Mouse (Mus musculus) heart, adult 8-10 months (tissue): ENCODE measurements around the gene Opcml. TPM values are rescaled to one million over a fixed set of nuclear protein-coding genes. Genes with fewer than 3 reads are reported as not detected.

ENCODE experiments used
- DNase-seq: peaks from one replicate; pipeline ENCODE4 v3.0.0; 2022; ENCODE audit warnings: low spot score
- total RNA-seq, 4 experiments: library from RNA; stranded (reverse); gene quantifications; 2 replicates each; pipeline ENCODE4 v1.2.4; 2022

Opcml gene
- total RNA-seq, 4 experiments from 2014 or later: 0.87 to 1.2 (median 1.1) TPM

DNA sequence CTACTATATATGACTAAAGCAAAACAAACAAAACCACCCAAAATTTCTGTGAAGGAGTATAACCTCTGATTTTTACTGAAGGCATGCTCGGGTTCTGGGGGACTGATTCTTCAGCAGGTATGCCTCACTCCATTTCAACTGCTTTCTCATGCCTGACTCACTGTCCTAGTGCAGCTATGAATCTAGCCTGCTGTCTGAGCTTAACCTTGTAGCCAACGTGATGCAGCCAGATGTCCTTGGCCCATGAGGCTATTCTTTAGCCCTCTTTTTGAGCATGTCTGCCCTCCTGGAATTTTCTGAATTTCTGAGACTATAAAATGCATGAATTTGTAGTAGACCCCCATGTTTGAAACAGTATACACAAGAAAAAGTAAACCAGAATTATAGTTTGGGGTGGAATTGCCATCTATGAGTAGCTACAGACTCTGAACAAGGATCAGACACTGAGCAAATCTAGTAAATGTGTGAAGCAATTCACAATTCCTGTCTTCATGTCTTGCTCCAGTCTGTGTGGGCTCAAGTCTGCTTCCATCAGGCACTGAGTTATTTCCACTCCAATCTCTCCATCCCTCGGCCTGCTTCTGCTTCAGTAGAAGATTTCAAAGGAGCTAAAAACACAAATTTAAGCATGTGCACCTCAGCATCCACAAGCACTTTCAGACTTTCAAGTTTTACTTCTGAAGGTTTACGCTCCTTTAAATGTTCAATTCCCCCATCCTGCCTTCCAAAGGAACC lies 528.6 kb downstream of the Opcml start:
- DNase-seq: no peak

DNA sequence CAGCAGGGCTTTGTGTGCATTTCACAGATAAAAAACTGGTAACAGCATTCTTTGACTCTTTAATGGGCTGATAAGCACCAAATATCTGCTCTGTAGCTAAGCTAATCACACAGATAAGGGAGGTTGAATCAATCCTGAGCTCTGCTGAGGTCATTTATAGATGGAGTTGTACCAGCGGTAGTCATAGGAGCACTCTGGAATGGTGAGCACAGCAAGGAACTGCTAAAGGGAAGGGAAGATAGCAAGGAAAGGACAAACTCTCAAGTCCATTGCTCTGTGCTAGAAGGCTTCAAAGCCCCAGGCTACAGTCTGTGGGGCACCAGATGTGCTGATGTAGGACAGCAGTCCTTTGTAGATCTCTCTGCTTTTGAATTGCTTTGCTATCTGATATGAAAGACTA lies 529.2 kb downstream of the Opcml start:
- DNase-seq: no peak

GRCm38 (mm10) chr9:28327985-28328384 lies 537.4 kb downstream of the Opcml start:
- no peak for DNase-seq

GRCm38 (mm10) chr9:28328434-28328833 lies 537.9 kb downstream of the Opcml start:
- no peak for DNase-seq

DNA sequence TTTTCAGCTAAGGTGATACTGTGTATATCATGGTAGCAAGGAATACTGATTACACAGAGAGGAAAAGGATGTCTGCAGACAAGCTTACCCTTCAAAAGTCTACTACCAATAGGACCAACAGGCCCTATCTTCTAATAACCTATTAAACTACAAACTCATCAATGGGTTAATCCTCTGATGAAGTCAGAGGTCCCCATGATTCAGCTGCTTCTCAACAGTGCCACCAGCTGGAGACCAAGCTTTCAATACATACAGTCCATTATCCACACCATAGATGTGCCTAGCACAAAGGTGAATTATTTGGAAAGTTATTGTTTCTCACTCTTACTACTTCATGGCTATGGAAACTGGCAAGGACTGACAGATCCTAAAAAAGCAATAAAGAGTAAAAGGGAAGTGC lies 538.9 kb downstream of the Opcml start:
- DNase-seq: no peak

- no peak for DNase-seq
These were observed 546.1 kb downstream of the Opcml start for GRCm38 (mm10) chr9:28336511-28337208.

GRCm38 (mm10) chr9:28337837-28338236 lies 547.3 kb downstream of the Opcml start:
- no peak for DNase-seq

DNA sequence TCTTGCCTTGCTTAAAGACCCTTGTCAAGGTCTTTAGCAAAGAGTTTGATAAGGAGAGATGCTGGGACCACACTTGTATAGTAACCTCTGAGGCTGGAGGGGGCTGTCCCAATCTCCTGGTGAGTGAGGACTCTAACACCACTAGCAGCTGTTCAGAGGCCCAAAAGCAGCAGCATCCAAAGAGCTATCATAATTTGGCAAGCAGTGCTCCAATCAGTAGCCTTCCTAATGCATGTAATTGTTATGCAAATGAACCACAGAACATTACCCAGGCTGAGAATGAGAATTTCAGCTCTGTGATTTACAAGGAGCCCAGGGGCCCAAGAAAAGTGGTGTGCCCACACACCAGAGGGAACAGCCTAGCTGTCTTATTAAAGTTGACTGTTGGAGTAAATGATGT lies 564.4 kb downstream of the Opcml start:
- no peak for DNase-seq

DNA sequence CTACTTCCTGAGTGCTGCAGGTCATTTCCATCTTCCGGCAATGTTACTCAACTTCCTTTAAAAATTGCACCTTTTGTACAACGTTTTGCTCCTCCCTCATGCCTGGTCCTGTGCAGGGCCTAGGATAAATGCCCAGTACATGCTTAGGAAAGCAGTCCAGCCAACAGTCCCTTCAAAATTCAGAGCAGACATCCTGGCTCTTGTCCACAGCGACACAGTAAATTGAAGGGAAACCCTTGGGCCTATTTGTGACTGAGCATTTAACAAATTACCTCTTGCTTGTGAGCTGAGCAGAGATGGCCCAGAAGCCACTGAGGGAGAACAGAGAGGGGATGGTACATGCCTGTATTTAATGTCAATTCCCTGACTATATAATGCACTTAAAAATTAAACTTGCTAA lies 567.4 kb downstream of the Opcml start:
- no peak for DNase-seq

- no peak for DNase-seq
These were observed 570.1 kb downstream of the Opcml start for GRCm38 (mm10) chr9:28360691-28361090.

DNA sequence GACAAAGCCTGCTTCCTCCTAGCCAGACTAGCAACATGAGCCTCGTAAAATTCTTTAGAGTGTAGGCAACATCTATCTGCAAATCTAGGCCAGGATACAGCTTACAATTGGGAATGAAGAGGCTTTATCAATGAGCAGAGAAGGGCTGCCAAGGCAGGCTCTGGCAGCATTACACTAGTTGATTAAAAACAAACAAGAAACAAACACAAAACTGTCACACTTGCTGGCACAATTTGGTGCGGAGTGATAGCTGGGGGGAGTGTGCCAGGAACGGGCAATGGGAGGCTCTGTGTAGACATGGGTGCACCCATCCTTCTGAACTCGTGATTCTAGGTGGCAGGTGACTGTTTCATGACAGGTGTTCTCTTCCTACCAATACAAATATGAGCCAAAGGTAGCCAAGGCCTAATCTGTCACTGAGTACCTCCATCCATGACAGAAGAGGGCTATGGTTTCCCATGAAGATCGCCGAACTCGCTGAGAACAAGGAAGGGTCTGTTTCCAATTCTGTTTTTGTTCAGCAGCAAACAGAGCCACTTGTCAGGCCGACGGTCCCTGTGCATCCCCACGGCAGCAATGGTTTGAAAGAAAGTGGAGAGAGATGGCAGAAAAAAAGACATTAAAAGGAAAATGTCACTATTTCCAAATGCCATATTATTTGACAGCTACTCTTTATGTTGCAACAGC lies 574.0 kb downstream of the Opcml start:
- no peak for DNase-seq

- DNase-seq: no peak
These were observed 574.5 kb downstream of the Opcml start for GRCm38 (mm10) chr9:28365160-28365473.

GRCm38 (mm10) chr9:28386527-28387175 lies 596.1 kb downstream of the Opcml start:
- DNase-seq: no peak

DNA sequence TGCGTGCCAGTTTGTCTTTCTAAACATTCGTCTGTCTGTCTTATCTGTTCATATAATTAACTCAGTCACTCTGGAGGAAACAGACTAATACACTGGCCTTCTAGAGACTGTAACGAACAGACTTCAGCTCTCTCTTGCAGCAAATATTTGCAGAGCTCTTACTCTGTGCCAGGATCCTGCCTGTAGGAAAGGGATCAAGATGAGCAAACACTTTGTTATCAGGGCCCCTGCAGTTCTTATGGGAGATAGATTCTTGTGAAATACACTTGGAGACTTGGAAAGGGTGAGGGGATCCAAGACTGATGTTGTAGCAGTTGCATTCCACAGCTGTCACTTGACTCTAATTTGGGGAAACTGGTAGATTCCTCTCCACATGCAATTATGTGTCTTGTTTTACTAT lies 604.6 kb downstream of the Opcml start:
- no peak for DNase-seq

GRCm38 (mm10) chr9:28395638-28396037 lies 605.1 kb downstream of the Opcml start:
- DNase-seq: no peak

DNA sequence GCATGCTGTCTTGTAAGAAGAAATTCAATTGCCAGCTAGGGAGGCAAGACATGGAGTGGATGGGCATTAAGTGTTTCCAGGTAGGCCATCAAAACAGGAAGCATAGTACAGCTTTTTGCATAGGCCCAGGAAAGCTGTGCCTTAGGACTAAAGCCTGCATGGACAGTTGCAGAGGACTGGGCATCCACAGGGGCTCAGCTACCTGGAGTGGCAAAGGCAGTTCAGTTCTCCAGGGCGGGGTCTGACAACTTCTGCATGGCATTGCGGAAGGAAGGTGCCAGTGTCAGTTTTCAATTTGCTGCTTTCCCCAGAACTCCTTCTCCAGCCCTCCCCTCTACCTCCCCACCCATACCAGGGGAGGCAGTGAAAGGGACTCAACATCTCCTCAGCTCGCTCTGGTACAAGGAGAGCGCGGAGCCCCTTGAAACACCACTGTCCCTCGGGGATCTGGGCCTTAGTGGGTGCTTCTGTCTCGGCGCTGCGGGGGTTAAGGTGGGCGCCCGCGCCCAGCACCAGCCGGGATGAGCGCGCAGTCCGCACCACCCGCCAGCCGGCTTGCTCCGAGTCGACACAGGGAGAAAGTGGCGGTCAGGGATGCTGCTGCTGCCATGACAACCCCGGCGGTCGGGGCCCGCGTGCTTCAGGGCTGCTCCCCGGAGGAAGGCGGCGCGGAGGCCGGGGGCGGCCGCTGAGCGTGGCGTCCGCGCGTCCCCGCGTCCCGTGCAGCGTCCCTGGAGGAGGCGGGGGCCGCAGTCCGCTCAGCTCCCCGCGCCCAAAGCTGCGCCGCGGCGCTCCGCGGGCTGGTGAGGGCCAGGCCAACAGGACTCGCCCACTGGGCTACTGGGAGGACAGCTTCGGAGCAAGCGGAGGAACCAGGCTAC lies 612.4 kb downstream of the Opcml start:
- DNase-seq: no peak

GRCm38 (mm10) chr9:28403831-28404562 lies 613.4 kb downstream of the Opcml start:
- no peak for DNase-seq

GRCm38 (mm10) chr9:28404616-28405015 lies 614.0 kb downstream of the Opcml start:
- no peak for DNase-seq

- no peak for DNase-seq
These were observed 615.2 kb downstream of the Opcml start for GRCm38 (mm10) chr9:28405816-28406215.

DNA sequence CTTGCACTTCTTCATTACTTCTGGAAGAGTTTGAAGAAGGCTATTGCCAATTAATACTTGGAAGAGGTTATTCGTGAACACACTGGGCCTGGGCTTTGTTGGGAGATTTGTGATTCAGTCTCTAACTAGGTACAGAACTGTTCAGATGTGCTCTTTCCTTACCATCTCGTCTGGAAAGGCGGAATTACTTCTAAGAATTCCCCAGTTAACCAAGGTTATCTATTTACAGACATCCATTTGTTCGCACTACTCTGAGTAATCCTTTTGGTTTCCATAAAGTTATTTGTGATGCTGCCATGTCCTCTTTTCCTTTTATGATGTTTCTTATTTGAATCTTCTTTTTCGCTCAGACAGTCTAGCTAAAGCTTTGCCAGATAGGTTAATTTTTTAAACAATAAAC lies 630.2 kb downstream of the Opcml start:
- DNase-seq: no peak

- DNase-seq: no peak
These were observed 632.8 kb downstream of the Opcml start for GRCm38 (mm10) chr9:28423407-28423806.
